Comparison of ENCODE assay signal across 27 mouse cellular contexts in genomic region chr13:33083834-33084233, GRCm38 (mm10). TPM values are rescaled to one million over a fixed set of nuclear protein-coding genes. Genes with fewer than 3 reads are reported as not detected.
A peak's percentile ranks its signal among the peaks of the same experiment; 100 is the strongest.
DNase-seq lines count a peak whose midpoint lies in the region; ATAC-seq and TF ChIP-seq lines count a peak whose summit lies in the region.
"Had no signal": no experiment of that assay in that cellular context is flagged by ENCODE, and none has a peak within 500 bp of the region (broad histone marks: within the 10 kb centered on the region; RNA-seq: fewer than 3 reads in every experiment).

No protein-coding gene starts in this region.

- 64% methylated on average over 2 of the region's 2 CpGs for WGBS in hindbrain, postnatal 0 days
- WGBS in hindbrain, embryonic 12.5 days: 61% methylated on average over 2 of the region's 2 CpGs
- 48% methylated on average over 2 of the region's 2 CpGs for WGBS in lung, postnatal 0 days
- WGBS in lung, adult 2 months: 51% methylated on average over 2 of the region's 2 CpGs
- WGBS in neural tube, embryonic 15.5 days: 59% methylated on average over 2 of the region's 2 CpGs

- H3K4me1 ChIP-seq in hindbrain, postnatal 0 days (ENCODE audit: insufficient read depth, low read length): peaks cover 9% of the 10 kb centered on the region
- 0 out of 2 replicates have a peak, but pooled peaks cover 3% of the 10 kb centered on the region for H3K4me1 ChIP-seq in hindbrain, embryonic 12.5 days
- no peaks in the 10 kb centered on the region for H3K4me1 ChIP-seq in lung, postnatal 0 days (ENCODE audit: insufficient read depth, low read depth, low read length)
- peaks cover 8% of the 10 kb centered on the region for H3K4me1 ChIP-seq in lung, adult 2 months (ENCODE audit: control insufficient read depth, insufficient read depth, low read length)
- H3K4me1 ChIP-seq in neural tube, embryonic 15.5 days: peaks cover 16% of the 10 kb centered on the region

- no peak overlapping the region for H3K4me2 ChIP-seq in hindbrain, postnatal 0 days (ENCODE audit: low read depth, low read length)
- H3K4me2 ChIP-seq in hindbrain, embryonic 12.5 days (replicated peaks): no peak overlapping the region
- H3K4me2 ChIP-seq in lung, postnatal 0 days (replicated peaks; ENCODE audit: low read depth, low read length): no peak overlapping the region
- no peak overlapping the region for H3K4me2 ChIP-seq in neural tube, embryonic 15.5 days
- H3K4me2 ChIP-seq: embryonic facial prominence, embryonic 12.5 days; embryonic facial prominence, embryonic 15.5 days; heart, embryonic 13.5 days; hindbrain, embryonic 13.5 days had no signal

- no peak for TF ChIP-seq CTCF in hindbrain, postnatal 0 days (IDR thresholded peaks at IDR 0.05; ENCODE audit: low read depth)
- TF ChIP-seq CTCF in lung, postnatal 0 days (IDR thresholded peaks at IDR 0.05): no peak
- TF ChIP-seq CTCF in lung, adult 2 months (IDR thresholded peaks at IDR 0.05; ENCODE audit: insufficient read depth, low read length): no peak

- ATAC-seq in frontal cortex, adult (ENCODE audit: low TSS enrichment): peak; percentile 11; the same call in 1 of the 2 replicates
- ATAC-seq in hindbrain, postnatal 0 days: no peak; the same call in 1 of the 2 replicates
- ATAC-seq in hindbrain, embryonic 12.5 days (ENCODE audit: low FRiP score): no peak
- no peak for ATAC-seq in lung, postnatal 0 days
- ATAC-seq in neural tube, embryonic 15.5 days (ENCODE audit: low FRiP score): peak; percentile 51
- ATAC-seq: activated CD4-positive, CD25-positive, alpha-beta regulatory T cell, adult 4 months; forebrain, embryonic 14.5 days; forebrain, postnatal 0 days; inflammation-experienced regulatory T-cells, adult 6 months had no signal

- no peak for TF ChIP-seq EP300 in lung, postnatal 0 days (IDR thresholded peaks at IDR 0.05)

- no peak overlapping the region for H3K4me3 ChIP-seq in hindbrain, postnatal 0 days (ENCODE audit: low read length)
- no peak overlapping the region for H3K4me3 ChIP-seq in hindbrain, embryonic 12.5 days
- H3K4me3 ChIP-seq in lung, postnatal 0 days (ENCODE audit: low read depth, low read length): no peak overlapping the region
- no peak overlapping the region for H3K4me3 ChIP-seq in lung, adult 2 months (replicated peaks; ENCODE audit: extremely low read depth, low read depth, low read length)
- H3K4me3 ChIP-seq in neural tube, embryonic 15.5 days (replicated peaks): no peak overlapping the region
- H3K4me3 ChIP-seq: embryonic facial prominence, embryonic 12.5 days; embryonic facial prominence, embryonic 15.5 days; heart, adult 2 months; heart, embryonic 10.5 days; heart, embryonic 13.5 days; hindbrain, embryonic 13.5 days had no signal

- no peak for DNase-seq in frontal cortex, postnatal 14 days (ENCODE audit: low spot score in 2 of 2)
- DNase-seq in hindbrain, postnatal 0 days (ENCODE audit: low spot score): peak; percentile 35
- DNase-seq in lung, postnatal 0 days (ENCODE audit: low spot score): peak; percentile 3
- DNase-seq in lung, adult 2 months: no peak
- no peak for DNase-seq in neural tube, embryonic 10.5 days (ENCODE audit: extremely low spot score, low spot score)
- DNase-seq: adrenal gland, adult 8-10 months; adrenal gland, postnatal 25 days; cerebellum, adult 9-10 months; forebrain, postnatal 0 days; gastrocnemius, postnatal 10 days; gastrocnemius, postnatal 36 days; heart, adult 2 months; heart, postnatal 14 days; heart, postnatal 4 days had no signal

- H3K36me3 ChIP-seq in hindbrain, postnatal 0 days (ENCODE audit: insufficient read depth, low read length): no peaks in the 10 kb centered on the region
- no peaks in the 10 kb centered on the region for H3K36me3 ChIP-seq in hindbrain, embryonic 12.5 days
- H3K36me3 ChIP-seq in lung, postnatal 0 days (ENCODE audit: insufficient read depth, low read length): no peaks in the 10 kb centered on the region
- H3K36me3 ChIP-seq in neural tube, embryonic 15.5 days: no peaks in the 10 kb centered on the region
- H3K36me3 ChIP-seq: embryonic facial prominence, embryonic 12.5 days; embryonic facial prominence, embryonic 15.5 days; heart, embryonic 10.5 days; heart, embryonic 13.5 days; hindbrain, embryonic 13.5 days had no signal

- H3K27me3 ChIP-seq in hindbrain, postnatal 0 days (ENCODE audit: insufficient read depth, low read length): no peaks in the 10 kb centered on the region
- H3K27me3 ChIP-seq in hindbrain, embryonic 12.5 days: no peaks in the 10 kb centered on the region
- H3K27me3 ChIP-seq in lung, postnatal 0 days (replicated peaks; ENCODE audit: insufficient read depth, low read length): no peaks in the 10 kb centered on the region
- no peaks in the 10 kb centered on the region for H3K27me3 ChIP-seq in neural tube, embryonic 15.5 days (replicated peaks)
- H3K27me3 ChIP-seq: embryonic facial prominence, embryonic 12.5 days; embryonic facial prominence, embryonic 15.5 days; heart, embryonic 13.5 days; hindbrain, embryonic 13.5 days had no signal

- H3K9ac ChIP-seq in hindbrain, postnatal 0 days (replicated peaks; ENCODE audit: low read length): no peak overlapping the region
- H3K9ac ChIP-seq in hindbrain, embryonic 12.5 days: no peak overlapping the region
- no peak overlapping the region for H3K9ac ChIP-seq in lung, postnatal 0 days (replicated peaks; ENCODE audit: low read depth)
- H3K9ac ChIP-seq in neural tube, embryonic 15.5 days (replicated peaks): no peak overlapping the region
- H3K9ac ChIP-seq: embryonic facial prominence, embryonic 12.5 days; embryonic facial prominence, embryonic 15.5 days; forebrain, postnatal 0 days; heart, embryonic 13.5 days; hindbrain, embryonic 13.5 days had no signal

- peak overlapping the region; percentile 82; the same call in 1 of the 2 replicates for H3K27ac ChIP-seq in hindbrain, postnatal 0 days
- H3K27ac ChIP-seq in hindbrain, embryonic 12.5 days: no peak overlapping the region
- H3K27ac ChIP-seq in lung, postnatal 0 days (ENCODE audit: low read length): no peak overlapping the region
- peak overlapping the region; percentile 63 for H3K27ac ChIP-seq in neural tube, embryonic 15.5 days (replicated peaks)
- H3K27ac ChIP-seq: embryonic facial prominence, embryonic 12.5 days; embryonic facial prominence, embryonic 15.5 days; heart, adult 2 months; heart, embryonic 10.5 days; heart, embryonic 13.5 days; hindbrain, embryonic 13.5 days had no signal

- TF ChIP-seq POLR2A in lung, adult 2 months (IDR thresholded peaks at IDR 0.05; ENCODE audit: borderline replicate concordance, extremely low read depth, low read depth, low read length): no peak

- no peaks in the 10 kb centered on the region for H3K9me3 ChIP-seq in hindbrain, postnatal 0 days (ENCODE audit: low read length)
- H3K9me3 ChIP-seq in hindbrain, embryonic 12.5 days (replicated peaks): peaks cover 7% of the 10 kb centered on the region; the same call in 1 of the 2 replicates
- no peaks in the 10 kb centered on the region for H3K9me3 ChIP-seq in lung, postnatal 0 days (ENCODE audit: low read length)
- H3K9me3 ChIP-seq in neural tube, embryonic 15.5 days (replicated peaks): no peaks in the 10 kb centered on the region
- H3K9me3 ChIP-seq: embryonic facial prominence, embryonic 15.5 days; hindbrain, embryonic 13.5 days had no signal

RNA-seq across cellular contexts. Expression of gene Serpinb1b, which starts 5.5 kb away (rescaled TPM):
- 11.2 and 14.2 TPM in 2 replicates for total RNA-seq in hindbrain, postnatal 0 days (2014; rRNA removed)
- polyA plus RNA-seq in hindbrain, postnatal 0 days (2015; fragmentation: Nextera tagmentation; extraction: Ambion mirVana): 30.6 and 37.9 TPM in 2 replicates
- 4.9 and 6.1 TPM in 2 replicates for polyA plus RNA-seq in hindbrain, embryonic 12.5 days (2016; fragmentation: Nextera tagmentation; extraction: Ambion mirVana)
- 0.63 and 0.69 TPM in 2 replicates for polyA plus RNA-seq in lung, postnatal 0 days (2015; fragmentation: Nextera tagmentation; extraction: Ambion mirVana)
- polyA plus RNA-seq in lung, adult 2 months (2012; rRNA removed): 0.12 and 0.44 TPM in 2 replicates
- 37.2 and 42.1 TPM in 2 replicates for polyA plus RNA-seq in neural tube, embryonic 15.5 days (2015; fragmentation: Nextera tagmentation; extraction: Ambion mirVana)
- total RNA-seq: gastrocnemius, adult 18-20 months; gastrocnemius, postnatal 36 days; granulocyte monocyte progenitor cell, adult 5-6 weeks; heart, adult 2 months; heart, postnatal 14 days; heart, postnatal 4 days had no signal
- polyA plus RNA-seq: activated CD4-positive, CD25-positive, alpha-beta regulatory T cell, adult 4 months; heart, adult 2 months; heart, embryonic 10.5 days; heart, embryonic 13.5 days had no signal

RNA-seq across cellular contexts. Expression of gene Serpinb9b, which starts 56.6 kb away (rescaled TPM):
- not detected in 2 replicates for total RNA-seq in hindbrain, postnatal 0 days (2014; rRNA removed)
- polyA plus RNA-seq in hindbrain, postnatal 0 days (2015; fragmentation: Nextera tagmentation; extraction: Ambion mirVana): 0.13 and 0.25 TPM in 2 replicates
- polyA plus RNA-seq in hindbrain, embryonic 12.5 days (2016; fragmentation: Nextera tagmentation; extraction: Ambion mirVana): 0.10 and 0.31 TPM in 2 replicates
- 1.9 and 3.1 TPM in 2 replicates for polyA plus RNA-seq in lung, postnatal 0 days (2015; fragmentation: Nextera tagmentation; extraction: Ambion mirVana)
- 0.21 and 0.32 TPM in 2 replicates for polyA plus RNA-seq in lung, adult 2 months (2012; rRNA removed)
- polyA plus RNA-seq in neural tube, embryonic 15.5 days (2015; fragmentation: Nextera tagmentation; extraction: Ambion mirVana): 0.32 and 0.50 TPM in 2 replicates
- total RNA-seq: adrenal gland, postnatal 25 days; gastrocnemius, adult 18-20 months; gastrocnemius, postnatal 10 days; gastrocnemius, postnatal 36 days; granulocyte monocyte progenitor cell, adult 5-6 weeks had no signal

Comparison
In these comparisons a context has a peak if more than half of its experiments do, and no peak if none do; other contexts are left out.
1. DNase-seq: peak in hindbrain, postnatal 0 days (single experiment) and lung, postnatal 0 days (single experiment); none in frontal cortex, postnatal 14 days (0 of 2), lung, adult 2 months (single experiment) and neural tube, embryonic 10.5 days (single experiment).
2. H3K27ac ChIP-seq: peak in hindbrain, postnatal 0 days (single experiment) and neural tube, embryonic 15.5 days (single experiment); none in hindbrain, embryonic 12.5 days (single experiment) and lung, postnatal 0 days (single experiment).
3. ATAC-seq: peak in frontal cortex, adult (single experiment) and neural tube, embryonic 15.5 days (single experiment); none in hindbrain, postnatal 0 days (single experiment), hindbrain, embryonic 12.5 days (single experiment) and lung, postnatal 0 days (single experiment).